Mouse (Mus musculus): ENCODE data around the gene Jaml. TPM values are rescaled to one million over a fixed set of nuclear protein-coding genes. Genes with fewer than 3 reads are reported as not detected.

Gene Jaml
- polyA plus RNA-seq, 1 experiment from 2014 or later: 0.19 TPM

DNA sequence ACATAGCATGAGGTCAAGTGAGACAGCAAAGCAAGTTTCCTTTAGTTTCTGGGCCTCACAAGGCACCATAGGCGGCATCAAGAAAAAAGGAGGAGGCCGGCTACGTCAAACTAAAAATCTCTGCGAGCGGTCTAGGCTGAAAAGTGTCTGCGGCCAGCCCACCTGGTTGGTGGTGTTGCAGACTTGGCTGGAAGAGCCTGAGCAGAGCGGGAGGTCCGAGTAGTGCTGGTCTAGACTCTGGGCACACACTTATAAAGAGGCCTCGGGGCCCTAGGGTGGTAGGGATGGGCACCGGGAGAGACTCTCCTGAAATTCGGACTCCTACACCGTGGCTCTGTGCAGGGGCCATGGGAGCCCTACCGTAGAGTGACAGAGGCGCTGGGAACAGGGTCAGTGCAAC lies 36.7 kb downstream of the Jaml start:
- Histone ChIP-seq H3K27ac (no peak overlapping the region), H3K4me1 (peaks cover 16% of the 10 kb centered on the region), H3K9me3 (replicated peaks) (no peaks in the 10 kb centered on the region), H3K4me3 (replicated peaks) (peak overlapping the region; percentile 42), H3K4me2 (peak overlapping the region; percentile 67), H3K9ac (peak overlapping the region; percentile 35; the same call in 1 of the 2 replicates), H3K27me3 (peaks cover 15% of the 10 kb centered on the region; the same call in 1 of the 2 replicates), H3K36me3 (no peaks in the 10 kb centered on the region)
- peak; percentile 49; the same call in 1 of the 2 replicates for ATAC-seq (replicated peaks; ENCODE audit: low FRiP score)
- WGBS: 5% methylated on average over 14 of the region's 14 CpGs

GRCm38 (mm10) chr9:45116819-45117218 lies 37.8 kb downstream of the Jaml start:
- H3K4me2 ChIP-seq: no peak overlapping the region
- no peak for ATAC-seq (replicated peaks; ENCODE audit: low FRiP score)
- peaks cover 17% of the 10 kb centered on the region for H3K4me1 ChIP-seq
- no peak overlapping the region for H3K27ac ChIP-seq
- H3K9ac ChIP-seq: no peak overlapping the region
- H3K36me3 ChIP-seq: no peaks in the 10 kb centered on the region
- H3K27me3 ChIP-seq: peaks cover 15% of the 10 kb centered on the region; the same call in 1 of the 2 replicates
- no peaks in the 10 kb centered on the region for H3K9me3 ChIP-seq (replicated peaks)
- H3K4me3 ChIP-seq (replicated peaks): no peak overlapping the region
- WGBS: 59% methylated on average over 9 of the region's 9 CpGs

DNA sequence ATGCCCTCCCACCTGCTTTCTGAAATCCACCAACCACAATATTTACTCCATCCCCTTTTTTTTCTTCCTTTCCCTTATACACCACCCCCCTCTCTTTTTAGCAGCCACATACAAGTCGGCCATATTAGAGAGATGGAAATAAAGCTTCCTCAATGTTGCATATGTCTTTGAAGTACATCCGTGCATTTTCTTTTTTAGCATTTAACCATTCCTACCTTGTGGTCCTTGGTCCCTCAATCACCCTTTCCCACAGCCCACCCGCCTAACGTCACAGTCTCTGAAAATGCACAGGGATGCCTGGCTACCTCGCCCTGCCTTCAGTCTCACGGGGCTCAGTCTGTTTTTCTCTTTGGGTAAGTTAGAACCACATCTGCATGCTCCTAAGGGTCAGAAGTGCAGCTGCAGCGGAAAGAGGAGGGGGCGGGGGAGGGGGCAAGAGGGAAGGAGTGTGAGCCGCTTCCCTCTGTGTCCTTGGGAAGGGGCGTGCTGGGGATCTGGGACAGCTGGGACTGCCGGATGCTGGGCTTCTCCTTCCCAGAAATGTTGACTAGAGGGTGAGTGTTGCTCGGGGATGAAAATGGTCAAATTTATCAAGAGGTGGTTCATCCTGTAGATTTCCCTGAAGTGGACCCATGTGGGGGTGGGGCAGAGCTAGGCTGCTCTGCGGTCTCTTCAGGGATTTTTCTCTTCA lies 38.9 kb downstream of the Jaml start, which contains the start of gene Scn2b:
Gene Scn2b (plus strand): TSS at position 42 of the 691 bp plus-strand sequence.
- no peaks in the 10 kb centered on the region for H3K9me3 ChIP-seq (replicated peaks)

GRCm38 (mm10) chr9:45118552-45118951 lies 39.6 kb downstream of the Jaml start:
- Histone ChIP-seq H3K4me1 (peaks cover 26% of the 10 kb centered on the region), H3K4me3 (replicated peaks) (peak overlapping the region; percentile 60), H3K27me3 (peaks cover 15% of the 10 kb centered on the region; the same call in 1 of the 2 replicates), H3K27ac (no peak overlapping the region), H3K9me3 (replicated peaks) (no peaks in the 10 kb centered on the region), H3K4me2 (peak overlapping the region; percentile 67), H3K36me3 (no peaks in the 10 kb centered on the region), H3K9ac (peak overlapping the region; percentile 68)
- 17% methylated on average over 10 of the region's 10 CpGs for WGBS
- ATAC-seq (replicated peaks; ENCODE audit: low FRiP score): no peak

More for the DNA sequence above, 38.9 kb downstream of the Jaml start, which contains the start of gene Scn2b:
- Histone ChIP-seq H3K27me3 (peaks cover 15% of the 10 kb centered on the region; the same call in 1 of the 2 replicates), H3K9ac (peak within 1 kb of the TSS; percentile 68), H3K4me2 (peak within 1 kb of the TSS; percentile 67), H3K36me3 (no peaks in the 10 kb centered on the region), H3K4me3 (replicated peaks) (peak within 1 kb of the TSS; percentile 60), H3K27ac (peak within 1 kb of the TSS; percentile 80), H3K4me1 (peaks cover 26% of the 10 kb centered on the region)
- 2% methylated on average over 13 of the region's 13 CpGs for WGBS
- no peak for ATAC-seq (replicated peaks; ENCODE audit: low FRiP score)

DNA sequence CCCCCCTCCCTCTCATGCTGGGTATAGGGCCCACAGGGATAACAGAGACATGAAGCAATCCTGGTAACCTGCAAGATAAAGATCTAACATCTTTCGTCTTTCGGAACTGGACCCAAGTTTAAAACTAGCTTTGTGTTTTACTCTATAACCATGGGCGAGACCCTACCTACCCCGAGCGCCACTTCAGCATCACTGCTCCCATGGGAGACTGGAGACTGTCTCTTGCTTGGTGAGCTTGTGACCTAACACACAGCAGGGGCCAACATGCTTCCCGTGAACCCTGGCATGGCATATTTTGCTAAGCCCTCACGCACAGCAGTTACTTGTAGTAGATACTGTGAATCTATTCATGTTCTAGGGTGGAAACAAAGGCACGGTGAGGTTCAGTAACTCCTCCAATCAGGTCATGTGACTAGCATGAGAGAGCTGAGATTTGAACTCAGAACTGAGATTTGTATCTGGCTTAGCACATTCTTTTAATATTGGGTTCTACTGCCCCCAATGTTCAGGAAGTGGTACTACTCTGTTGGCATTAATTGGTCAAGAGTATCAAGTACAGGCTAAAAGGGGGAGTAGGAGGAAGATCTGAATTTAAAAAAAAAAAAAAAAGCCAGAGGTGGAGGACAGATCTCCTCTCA lies 40.5 kb downstream of the Jaml start:
- WGBS: 91% methylated on average over 8 of the region's 8 CpGs
- H3K9me3 ChIP-seq (replicated peaks): no peaks in the 10 kb centered on the region
- no peak overlapping the region for H3K9ac ChIP-seq
- no peak for ATAC-seq (replicated peaks; ENCODE audit: low FRiP score)
- H3K27ac ChIP-seq: no peak overlapping the region
- peaks cover 10% of the 10 kb centered on the region; the same call in 1 of the 2 replicates for H3K27me3 ChIP-seq
- no peak overlapping the region for H3K4me2 ChIP-seq
- no peaks in the 10 kb centered on the region for H3K36me3 ChIP-seq
- peaks cover 26% of the 10 kb centered on the region for H3K4me1 ChIP-seq
- H3K4me3 ChIP-seq (replicated peaks): no peak overlapping the region

- Histone ChIP-seq H3K4me2 (no peak overlapping the region), H3K27me3 (peaks cover 10% of the 10 kb centered on the region; the same call in 1 of the 2 replicates), H3K9ac (no peak overlapping the region), H3K4me3 (replicated peaks) (no peak overlapping the region), H3K27ac (no peak overlapping the region), H3K9me3 (replicated peaks) (no peaks in the 10 kb centered on the region), H3K36me3 (no peaks in the 10 kb centered on the region), H3K4me1 (peaks cover 26% of the 10 kb centered on the region)
- WGBS: 91% methylated on average over 14 of the region's 14 CpGs
- no peak for ATAC-seq (replicated peaks; ENCODE audit: low FRiP score)
These were observed 41.1 kb downstream of the Jaml start for GRCm38 (mm10) chr9:45119954-45120530.

DNA sequence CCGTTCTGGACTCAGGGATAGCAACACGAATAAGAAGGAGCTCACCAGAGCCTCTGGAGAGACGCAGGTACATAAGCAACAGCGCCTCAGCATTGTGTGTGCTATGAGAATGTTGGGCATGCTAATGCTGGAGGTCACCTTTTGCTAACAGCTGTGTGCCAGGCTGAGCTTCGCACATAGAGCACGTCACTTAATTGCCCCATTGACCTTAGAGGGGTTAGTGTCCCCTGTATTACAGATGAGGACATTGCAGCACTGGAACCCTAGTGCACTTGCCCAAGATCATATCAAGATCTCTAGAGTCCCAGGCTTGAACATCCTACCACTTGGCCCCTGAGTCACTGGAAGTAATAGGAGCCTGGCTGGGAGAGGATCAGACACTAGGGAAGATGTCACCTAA lies 41.6 kb downstream of the Jaml start:
- ATAC-seq (replicated peaks; ENCODE audit: low FRiP score): no peak
- Histone ChIP-seq H3K4me3 (replicated peaks) (no peak overlapping the region), H3K27me3 (peaks cover 10% of the 10 kb centered on the region; the same call in 1 of the 2 replicates), H3K27ac (no peak overlapping the region), H3K4me1 (peaks cover 26% of the 10 kb centered on the region), H3K36me3 (peaks cover 3% of the 10 kb centered on the region), H3K9me3 (replicated peaks) (no peaks in the 10 kb centered on the region), H3K4me2 (no peak overlapping the region), H3K9ac (no peak overlapping the region)
- 85% methylated on average over 6 of the region's 6 CpGs for WGBS

GRCm38 (mm10) chr9:45121001-45121400 lies 42.0 kb downstream of the Jaml start:
- H3K4me3 ChIP-seq (replicated peaks): no peak overlapping the region
- H3K4me1 ChIP-seq: peaks cover 23% of the 10 kb centered on the region
- peaks cover 7% of the 10 kb centered on the region; the same call in 1 of the 2 replicates for H3K27me3 ChIP-seq
- 60% methylated on average over 6 of the region's 6 CpGs for WGBS
- no peak overlapping the region for H3K27ac ChIP-seq
- ATAC-seq (replicated peaks; ENCODE audit: low FRiP score): no peak
- no peak overlapping the region for H3K9ac ChIP-seq
- peaks cover 5% of the 10 kb centered on the region for H3K36me3 ChIP-seq
- H3K9me3 ChIP-seq (replicated peaks): no peaks in the 10 kb centered on the region
- H3K4me2 ChIP-seq: no peak overlapping the region

- 4% methylated on average over 10 of the region's 10 CpGs for WGBS
- Histone ChIP-seq H3K27ac (no peak overlapping the region), H3K4me3 (replicated peaks) (peak overlapping the region; percentile 14; the same call in 1 of the 2 replicates), H3K9ac (no peak overlapping the region), H3K27me3 (no peaks in the 10 kb centered on the region; the same call in 1 of the 2 replicates), H3K36me3 (peaks cover 5% of the 10 kb centered on the region), H3K4me2 (peak overlapping the region; percentile 52), H3K9me3 (replicated peaks) (no peaks in the 10 kb centered on the region), H3K4me1 (peaks cover 18% of the 10 kb centered on the region)
- ATAC-seq (replicated peaks; ENCODE audit: low FRiP score): peak; percentile 57
These were observed 42.8 kb downstream of the Jaml start for GRCm38 (mm10) chr9:45121769-45122168.

GRCm38 (mm10) chr9:45122209-45122761 lies 43.3 kb downstream of the Jaml start:
- no peak overlapping the region for H3K9ac ChIP-seq
- H3K36me3 ChIP-seq: peaks cover 5% of the 10 kb centered on the region
- no peaks in the 10 kb centered on the region for H3K9me3 ChIP-seq (replicated peaks)
- H3K4me1 ChIP-seq: peaks cover 18% of the 10 kb centered on the region
- WGBS: 26% methylated on average over 9 of the region's 9 CpGs
- H3K27me3 ChIP-seq: no peaks in the 10 kb centered on the region
- H3K4me3 ChIP-seq (replicated peaks): peak overlapping the region; percentile 14; the same call in 1 of the 2 replicates
- ATAC-seq (replicated peaks; ENCODE audit: low FRiP score): 0 out of 2 replicates have a peak, but pooled peaks have one; percentile 20
- H3K4me2 ChIP-seq: peak overlapping the region; percentile 52
- H3K27ac ChIP-seq: no peak overlapping the region

GRCm38 (mm10) chr9:45125211-45125610 lies 46.2 kb downstream of the Jaml start:
- no peaks in the 10 kb centered on the region for H3K27me3 ChIP-seq
- no peak overlapping the region for H3K27ac ChIP-seq
- no peaks in the 10 kb centered on the region for H3K9me3 ChIP-seq (replicated peaks)
- 90% methylated on average over 14 of the region's 14 CpGs for WGBS
- peaks cover 9% of the 10 kb centered on the region for H3K4me1 ChIP-seq
- H3K9ac ChIP-seq: no peak overlapping the region
- peaks cover 5% of the 10 kb centered on the region for H3K36me3 ChIP-seq
- no peak for ATAC-seq (replicated peaks; ENCODE audit: low FRiP score)
- H3K4me3 ChIP-seq (replicated peaks): no peak overlapping the region
- H3K4me2 ChIP-seq: no peak overlapping the region
